Mouse (Mus musculus): ENCODE data around the gene Decr2. TPM values are rescaled to one million over a fixed set of nuclear protein-coding genes. Genes with fewer than 3 reads are reported as not detected.

Gene Decr2
- 27.0 and 28.2 TPM in 2 replicates for polyA plus RNA-seq (2015; fragmentation: Nextera tagmentation; extraction: Ambion mirVana)

DNA sequence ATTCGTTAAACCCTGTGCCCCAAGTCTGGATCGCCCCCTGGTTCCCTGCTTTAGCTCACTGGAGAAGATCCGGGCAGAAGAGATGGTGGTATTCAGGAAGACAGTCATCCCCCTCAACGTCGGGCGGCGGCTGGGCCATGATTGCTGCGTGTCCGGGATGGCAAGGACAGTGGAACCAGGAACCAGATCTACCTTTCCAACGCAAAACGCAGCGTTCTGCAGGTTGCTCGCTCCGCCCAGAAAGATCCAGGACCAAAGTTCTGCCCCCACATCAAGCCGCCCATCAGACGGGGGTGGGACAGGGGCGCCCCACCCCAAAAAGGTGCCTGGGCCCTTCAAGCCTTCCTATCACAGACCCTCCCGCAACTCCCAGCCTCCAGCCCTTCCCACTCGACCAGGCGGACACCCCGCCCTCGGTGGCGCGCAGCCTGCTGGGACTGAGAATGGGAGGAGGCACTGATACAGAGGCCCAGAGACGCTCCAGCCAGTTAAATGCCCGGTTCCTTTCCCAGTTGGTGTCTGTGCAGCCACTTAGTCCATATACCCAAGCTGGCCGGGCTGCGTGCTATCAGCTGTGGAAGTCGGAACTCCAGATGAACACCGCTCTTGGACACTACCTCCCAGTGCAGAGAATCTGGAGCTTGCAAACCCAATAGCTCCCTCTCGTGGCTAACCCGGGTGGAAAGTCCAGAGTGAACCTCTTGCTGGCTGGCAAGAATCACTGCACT is at the start of gene Decr2:
Gene Decr2 (minus strand): TSS at position 433 of the 728 bp plus-strand sequence.
- ATAC-seq: peak; percentile 85
- H3K9ac ChIP-seq (replicated peaks): peak within 1 kb of the TSS; percentile 78
- H3K4me1 ChIP-seq (replicated peaks): peaks cover 16% of the 10 kb centered on the region; the same call in 1 of the 2 replicates
- WGBS: 2% methylated on average over 31 of the region's 32 CpGs
- H3K4me2 ChIP-seq (replicated peaks): peak within 1 kb of the TSS; percentile 90
- H3K27ac ChIP-seq: peak within 1 kb of the TSS; percentile 82
- no peaks in the 10 kb centered on the region for H3K27me3 ChIP-seq
- no peaks in the 10 kb centered on the region for H3K36me3 ChIP-seq
- peak within 1 kb of the TSS; percentile 59 for H3K4me3 ChIP-seq (replicated peaks)
- no peaks in the 10 kb centered on the region for H3K9me3 ChIP-seq

GRCm38 (mm10) chr17:26138901-26139381 is 48.8 kb upstream of the Decr2 start:
- H3K27ac ChIP-seq: peak overlapping the region; percentile 95
- H3K4me1 ChIP-seq (replicated peaks): peaks cover 41% of the 10 kb centered on the region
- peak; percentile 74 for ATAC-seq
- H3K9me3 ChIP-seq: no peaks in the 10 kb centered on the region
- WGBS: under 1% methylated on average over 56 of the region's 58 CpGs
- peak overlapping the region; percentile 99 for H3K9ac ChIP-seq (replicated peaks)
- H3K27me3 ChIP-seq: peaks cover 17% of the 10 kb centered on the region; the same call in 1 of the 2 replicates
- H3K36me3 ChIP-seq: peaks cover 19% of the 10 kb centered on the region
- peak overlapping the region; percentile 79 for H3K4me2 ChIP-seq (replicated peaks)
- H3K4me3 ChIP-seq (replicated peaks): peak overlapping the region; percentile 95

DNA sequence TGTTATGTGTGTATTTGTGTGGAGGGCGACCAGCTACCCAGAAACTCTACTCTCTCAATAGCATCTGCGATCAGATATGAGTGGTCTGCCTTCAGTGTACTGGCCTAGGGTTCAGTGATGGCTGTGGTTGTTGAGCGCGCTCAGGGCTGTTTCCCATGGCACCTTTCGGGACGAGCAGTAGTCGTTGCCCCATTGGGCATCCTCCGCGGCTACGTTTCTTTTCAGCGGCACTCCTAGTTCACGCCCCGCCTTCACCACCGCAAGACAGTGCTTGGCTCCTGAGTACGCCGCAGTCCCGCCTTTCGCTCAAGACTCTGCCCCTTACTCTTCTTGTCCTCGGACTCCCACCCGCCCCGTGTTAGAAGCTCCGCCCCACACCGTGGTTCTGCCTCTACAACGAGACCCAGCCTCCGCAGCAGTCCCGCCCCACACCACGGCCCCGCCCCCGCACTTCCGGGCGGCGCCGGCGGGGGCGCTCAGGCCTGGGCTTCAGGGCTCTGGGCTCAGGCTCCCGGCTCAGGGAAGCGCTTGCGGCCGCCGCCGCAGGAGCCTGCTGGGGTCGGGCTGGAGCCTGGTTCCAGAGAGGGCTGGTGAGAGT is 48.2 kb upstream of the Decr2 start, which contains the start of gene Axin1:
Gene Axin1 (plus strand): TSS at position 450 of the 598 bp plus-strand sequence.
- H3K36me3 ChIP-seq: peaks cover 16% of the 10 kb centered on the region
- peaks cover 45% of the 10 kb centered on the region for H3K4me1 ChIP-seq (replicated peaks)
- peak; percentile 98 for ATAC-seq
- H3K27me3 ChIP-seq: peaks cover 21% of the 10 kb centered on the region; the same call in 1 of the 2 replicates
- peak within 1 kb of the TSS; percentile 79 for H3K4me2 ChIP-seq (replicated peaks)
- H3K9ac ChIP-seq (replicated peaks): peak within 1 kb of the TSS; percentile 99
- H3K27ac ChIP-seq: peak within 1 kb of the TSS; percentile 95
- peak within 1 kb of the TSS; percentile 95 for H3K4me3 ChIP-seq (replicated peaks)
- WGBS: under 1% methylated on average over 42 of the region's 42 CpGs
- no peaks in the 10 kb centered on the region for H3K9me3 ChIP-seq

DNA sequence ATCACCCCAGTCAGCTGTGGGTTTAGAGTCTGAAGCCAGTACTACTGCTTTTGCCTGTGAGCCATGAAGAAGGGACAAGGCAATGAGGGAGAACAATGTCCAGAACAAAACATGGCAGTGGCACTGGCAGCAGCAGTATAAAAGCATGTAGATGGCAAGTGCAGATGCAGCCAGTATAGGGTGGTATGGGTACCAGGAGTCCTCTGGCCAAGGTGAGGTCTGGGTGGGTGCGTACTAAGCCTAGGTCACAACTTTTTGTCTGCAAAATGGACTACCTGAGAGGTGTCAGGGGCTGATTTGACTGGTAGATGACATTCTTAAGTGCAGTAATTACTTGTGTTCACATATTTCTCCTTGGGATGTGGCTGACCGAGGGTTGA is 47.6 kb upstream of the Decr2 start:
- no peak for ATAC-seq
- Histone ChIP-seq H3K4me2 (replicated peaks) (peak overlapping the region; percentile 79), H3K36me3 (peaks cover 10% of the 10 kb centered on the region), H3K9me3 (no peaks in the 10 kb centered on the region), H3K4me1 (replicated peaks) (peaks cover 49% of the 10 kb centered on the region), H3K27me3 (peaks cover 21% of the 10 kb centered on the region; the same call in 1 of the 2 replicates), H3K4me3 (replicated peaks) (peak overlapping the region; percentile 95), H3K9ac (replicated peaks) (peak overlapping the region; percentile 99), H3K27ac (peak overlapping the region; percentile 95)
- 86% methylated on average over 2 of the region's 2 CpGs for WGBS

GRCm38 (mm10) chr17:26137106-26137750 is 47.1 kb upstream of the Decr2 start:
- peaks cover 54% of the 10 kb centered on the region for H3K4me1 ChIP-seq (replicated peaks)
- peaks cover 5% of the 10 kb centered on the region; the same call in 1 of the 2 replicates for H3K36me3 ChIP-seq
- peaks cover 21% of the 10 kb centered on the region; the same call in 1 of the 2 replicates for H3K27me3 ChIP-seq
- 91% methylated on average over 11 of the region's 11 CpGs for WGBS
- no peak overlapping the region for H3K27ac ChIP-seq
- ATAC-seq: no peak
- H3K9me3 ChIP-seq: no peaks in the 10 kb centered on the region
- H3K9ac ChIP-seq (replicated peaks): peak overlapping the region; percentile 99; the same call in 1 of the 2 replicates
- 0 out of 2 replicates have a peak overlapping the region, but pooled peaks have one; percentile 79 for H3K4me2 ChIP-seq (replicated peaks)
- no peak overlapping the region; the same call in 1 of the 2 replicates for H3K4me3 ChIP-seq (replicated peaks)

DNA sequence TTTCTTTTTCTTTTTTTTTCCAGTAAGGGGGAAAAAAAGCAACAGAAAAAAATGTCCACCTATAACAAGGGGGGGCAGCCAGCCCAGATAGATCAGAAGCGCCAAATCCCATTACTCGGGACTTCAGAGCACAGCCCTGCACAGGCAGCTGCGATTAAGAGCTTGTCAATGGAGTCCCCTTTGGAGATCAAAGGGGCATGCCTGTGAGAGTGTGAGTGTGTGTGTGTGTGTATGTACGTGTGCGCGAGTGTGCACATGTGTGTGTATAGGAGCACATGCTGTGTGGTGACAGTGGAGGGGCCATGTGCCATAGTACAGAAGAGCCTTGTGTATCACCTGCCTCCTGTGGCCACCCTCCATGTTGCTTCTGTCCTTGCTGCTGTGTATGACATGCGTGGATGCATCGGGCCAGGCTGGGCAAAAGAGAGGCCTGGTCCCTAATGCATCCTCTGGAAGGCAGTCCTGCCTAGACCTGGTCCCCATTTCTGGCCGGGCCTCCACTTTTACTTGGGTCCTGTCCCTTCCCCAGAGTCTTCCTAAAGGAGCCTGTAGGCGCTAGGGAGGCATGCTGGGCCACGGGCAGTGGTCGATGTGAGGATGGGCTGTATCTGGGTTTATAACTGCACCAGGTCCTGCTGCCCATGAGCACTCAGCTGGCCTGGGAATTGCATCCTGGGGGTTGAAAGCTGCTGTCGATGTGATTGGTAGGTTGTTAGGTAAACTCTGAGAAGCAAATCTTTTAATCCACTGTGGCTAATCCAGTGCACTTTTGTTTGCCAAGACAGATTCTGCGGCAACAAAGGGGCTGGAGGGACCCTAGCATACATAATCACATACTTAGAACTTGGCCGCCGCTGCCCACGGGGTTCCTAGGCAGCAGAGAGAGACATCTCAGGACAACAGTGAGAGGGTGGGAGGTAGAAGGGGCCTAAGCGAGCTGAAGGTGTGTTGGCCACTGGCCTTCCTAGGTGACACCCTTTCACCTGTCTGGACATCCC is 42.0 kb upstream of the Decr2 start:
- H3K4me1 ChIP-seq (replicated peaks): peaks cover 38% of the 10 kb centered on the region
- peak overlapping the region; percentile 64 for H3K4me2 ChIP-seq (replicated peaks)
- H3K27me3 ChIP-seq: peaks cover 27% of the 10 kb centered on the region; the same call in 1 of the 2 replicates
- WGBS: 37% methylated on average over 18 of the region's 18 CpGs
- H3K9ac ChIP-seq (replicated peaks): peak overlapping the region; percentile 72
- H3K9me3 ChIP-seq: no peaks in the 10 kb centered on the region
- peak overlapping the region; percentile 50 for H3K4me3 ChIP-seq (replicated peaks)
- peak overlapping the region; percentile 92 for H3K27ac ChIP-seq
- H3K36me3 ChIP-seq: peaks cover 45% of the 10 kb centered on the region
- peak; percentile 69 for ATAC-seq

GRCm38 (mm10) chr17:26131062-26131732 is 41.1 kb upstream of the Decr2 start:
- peak overlapping the region; percentile 50 for H3K4me3 ChIP-seq (replicated peaks)
- peak; percentile 83 for ATAC-seq
- WGBS: 42% methylated on average over 18 of the region's 18 CpGs
- H3K36me3 ChIP-seq: peaks cover 54% of the 10 kb centered on the region
- peak overlapping the region; percentile 92 for H3K27ac ChIP-seq
- peaks cover 25% of the 10 kb centered on the region; the same call in 1 of the 2 replicates for H3K27me3 ChIP-seq
- H3K9me3 ChIP-seq: no peaks in the 10 kb centered on the region
- H3K4me2 ChIP-seq (replicated peaks): peak overlapping the region; percentile 64
- H3K4me1 ChIP-seq (replicated peaks): peaks cover 38% of the 10 kb centered on the region
- peak overlapping the region; percentile 72 for H3K9ac ChIP-seq (replicated peaks)

GRCm38 (mm10) chr17:26125226-26125625 is 35.1 kb upstream of the Decr2 start:
- Histone ChIP-seq H3K4me2 (replicated peaks) (0 out of 2 replicates have a peak overlapping the region, but pooled peaks have one; percentile 9), H3K9me3 (no peaks in the 10 kb centered on the region), H3K4me3 (replicated peaks) (no peak overlapping the region), H3K9ac (replicated peaks) (no peak overlapping the region), H3K27ac (no peak overlapping the region), H3K36me3 (peaks cover 50% of the 10 kb centered on the region), H3K4me1 (replicated peaks) (peaks cover 22% of the 10 kb centered on the region), H3K27me3 (peaks cover 14% of the 10 kb centered on the region; the same call in 1 of the 2 replicates)
- no peak for ATAC-seq
- WGBS: 92% methylated on average over 10 of the region's 10 CpGs

DNA sequence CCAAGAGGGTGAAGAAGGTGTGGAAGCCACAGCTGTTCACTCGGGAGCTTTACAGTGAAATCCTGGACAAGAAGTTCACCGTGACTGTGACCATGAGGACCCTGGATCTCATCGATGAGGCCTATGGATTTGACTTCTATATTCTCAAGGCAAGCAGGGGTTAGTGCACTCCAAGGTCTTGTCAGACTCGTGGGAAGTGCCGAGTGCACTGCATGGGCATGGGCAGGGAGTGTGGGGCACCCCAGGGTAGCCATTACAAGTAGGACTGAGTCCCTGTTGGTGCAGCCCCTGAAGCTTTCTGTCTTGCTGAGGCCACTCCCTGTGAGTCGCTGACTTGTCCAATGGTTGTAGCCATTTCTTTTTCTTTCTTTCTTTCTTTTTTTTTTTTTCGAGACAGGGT is 34.4 kb upstream of the Decr2 start:
- no peak for ATAC-seq
- Histone ChIP-seq H3K27me3 (peaks cover 15% of the 10 kb centered on the region), H3K4me3 (replicated peaks) (peak overlapping the region; percentile 75), H3K9me3 (no peaks in the 10 kb centered on the region), H3K27ac (no peak overlapping the region), H3K36me3 (peaks cover 44% of the 10 kb centered on the region), H3K4me1 (replicated peaks) (peaks cover 23% of the 10 kb centered on the region), H3K9ac (replicated peaks) (peak overlapping the region; percentile 81), H3K4me2 (replicated peaks) (peak overlapping the region; percentile 93)
- 85% methylated on average over 7 of the region's 7 CpGs for WGBS

- under 1% methylated on average over 32 of the region's 32 CpGs for WGBS
- Histone ChIP-seq H3K27me3 (peaks cover 21% of the 10 kb centered on the region), H3K36me3 (peaks cover 31% of the 10 kb centered on the region), H3K4me3 (replicated peaks) (peak within 1 kb of the TSS; percentile 75), H3K4me2 (replicated peaks) (peak within 1 kb of the TSS; percentile 93), H3K9ac (replicated peaks) (peak within 1 kb of the TSS; percentile 81), H3K27ac (no peak within 1 kb of the TSS), H3K4me1 (replicated peaks) (peaks cover 23% of the 10 kb centered on the region), H3K9me3 (no peaks in the 10 kb centered on the region)
- ATAC-seq: peak; percentile 91
These were observed 33.1 kb upstream of the Decr2 start, which contains the start of gene Mrpl28 for GRCm38 (mm10) chr17:26123267-26123684. Mrpl28 (plus strand) TSS chr17:26123500.

Measured in midbrain, embryonic 13.5 days (tissue).